Mouse (Mus musculus) forebrain, embryonic 11.5 days (tissue): ENCODE measurements at regions not wholly inside any gene's neighbourhood (a gene's known extent, or its start where the extent isn't known, plus 50 kb on each side); places are given as distances from the start of the nearest gene placed in this dataset.
"Not testable (repeated sequence)": the region's sequence is repeated elsewhere in the genome, so short reads cannot be mapped to it uniquely, and the experiment has no call there.

ENCODE experiments used
- ATAC-seq: fragments of 200-750 bp; cut with Nextera tagmentation; replicated peaks from 2 replicates; pipeline ENCODE4 v1.8.0; 2017; ENCODE audit warnings: moderate TSS enrichment; ENCODE audit not compliant: low FRiP score
- DNase-seq: peaks from one replicate; pipeline ENCODE4 v3.0.0-alpha.2; 2017; ENCODE audit warnings: low spot score
- H3K27ac ChIP-seq: fragments of 300-500 bp; sonication (generic); 2 replicates; pipeline ENCODE4 v1.5.1; 2014; ENCODE audit warnings: low read depth, low read length
- H3K27me3 ChIP-seq: fragments of 300-500 bp; sonication (generic); 2 replicates; pipeline ENCODE4 v1.6.1; 2014; ENCODE audit warnings: mild to moderate bottlenecking, low read length, mixed read lengths; ENCODE audit not compliant: control insufficient read depth, insufficient read depth
- H3K36me3 ChIP-seq: fragments of 300-500 bp; sonication (generic); 2 replicates; pipeline ENCODE4 v1.6.1; 2014; ENCODE audit warnings: mild to moderate bottlenecking, low read length, moderate library complexity, mixed read lengths; ENCODE audit not compliant: control insufficient read depth, insufficient read depth
- H3K4me1 ChIP-seq: fragments of 300-500 bp; sonication (generic); replicated peaks from 2 replicates; pipeline ENCODE4 v1.6.1; 2014; ENCODE audit warnings: low read length, mixed read lengths; ENCODE audit not compliant: control insufficient read depth, insufficient read depth
- H3K4me2 ChIP-seq: fragments of 300-500 bp; sonication (generic); 2 replicates; pipeline ENCODE4 v1.6.1; 2014; ENCODE audit warnings: low read depth, mild to moderate bottlenecking, low read length, moderate library complexity, mixed read lengths; ENCODE audit not compliant: severe bottlenecking
- H3K4me3 ChIP-seq: fragments of 300-500 bp; sonication (generic); 2 replicates; pipeline ENCODE4 v1.5.1; 2014; ENCODE audit warnings: low read depth, low read length
- H3K9ac ChIP-seq: fragments of 300-500 bp; sonication (generic); 2 replicates; pipeline ENCODE4 v1.6.1; 2014; ENCODE audit warnings: low read length
- H3K9me3 ChIP-seq: fragments of 300-500 bp; sonication (generic); 2 replicates; pipeline ENCODE4 v1.6.1; 2016; ENCODE audit warnings: low read length, mixed read lengths; ENCODE audit not compliant: control insufficient read depth
- WGBS: fragments of 180-500 bp; shearing (Covaris S2); extraction: QIAGEN DNeasy Blood & Tissue Kit; methylation state at CpG from one replicate; pipeline ENCODE4 v1.1.7; 2014; 5-methylcytosine and 5-hydroxymethylcytosine counted together

DNA sequence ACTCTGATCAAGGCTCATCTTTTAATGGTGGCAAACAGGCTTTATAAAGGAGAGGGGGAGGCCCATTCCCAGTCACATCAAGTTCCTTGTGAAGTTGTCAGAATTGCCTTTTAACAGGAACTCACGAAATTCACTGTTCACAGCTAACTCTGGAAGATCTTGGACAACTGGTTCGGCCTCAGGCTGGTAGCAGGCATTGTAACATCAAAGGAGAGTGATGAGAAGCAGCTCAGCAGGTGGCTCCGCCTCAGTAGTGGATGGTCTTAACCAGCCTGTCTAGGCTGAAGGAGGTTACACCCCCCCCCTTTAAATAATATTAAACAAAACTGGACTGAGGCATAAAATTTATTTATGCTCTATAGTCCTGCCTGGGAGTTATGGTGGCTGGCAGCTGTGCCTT, 113.0 kb upstream of the Tac1 start:
- H3K4me1 ChIP-seq, result no peaks in the 10 kb centered on the region
- WGBS, result 49% methylated on average over 3 of the region's 3 CpGs
- H3K9ac ChIP-seq, result no peak overlapping the region
- no peak overlapping the region for H3K27ac ChIP-seq
- DNase-seq (no peak), ATAC-seq (no peak)
- no peak overlapping the region for H3K4me3 ChIP-seq
- no peak overlapping the region for H3K4me2 ChIP-seq
- no peaks in the 10 kb centered on the region for H3K36me3 ChIP-seq
- no peaks in the 10 kb centered on the region for H3K9me3 ChIP-seq
- H3K27me3 ChIP-seq, result no peaks in the 10 kb centered on the region

DNA sequence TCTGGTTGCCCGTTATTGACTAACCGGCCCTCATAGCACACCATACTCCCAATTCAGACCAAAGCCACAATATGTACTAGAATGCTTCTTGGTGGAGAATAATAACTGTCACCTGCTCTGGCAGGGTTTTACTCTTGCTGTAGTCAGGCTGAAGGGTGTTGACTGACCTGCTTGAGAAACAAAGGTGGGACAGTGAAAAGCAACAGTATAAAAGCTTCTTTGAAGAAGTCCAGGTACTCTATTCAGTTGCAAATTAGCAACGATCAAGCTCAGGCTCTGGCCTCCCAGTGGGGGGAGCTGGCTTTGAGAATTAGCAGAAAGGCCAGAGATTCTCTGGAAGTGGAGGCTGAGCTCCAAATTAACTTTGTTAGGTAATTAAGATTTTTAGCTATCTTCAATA, 112.4 kb upstream of the Tac1 start:
- H3K9ac ChIP-seq, H3K27ac ChIP-seq, H3K4me3 ChIP-seq, DNase-seq, H3K4me2 ChIP-seq, H3K36me3 ChIP-seq, H3K9me3 ChIP-seq, ATAC-seq, H3K27me3 ChIP-seq, H3K4me1 ChIP-seq: not testable (repeated sequence)
- 61% methylated on average over 3 of the region's 3 CpGs for WGBS

DNA sequence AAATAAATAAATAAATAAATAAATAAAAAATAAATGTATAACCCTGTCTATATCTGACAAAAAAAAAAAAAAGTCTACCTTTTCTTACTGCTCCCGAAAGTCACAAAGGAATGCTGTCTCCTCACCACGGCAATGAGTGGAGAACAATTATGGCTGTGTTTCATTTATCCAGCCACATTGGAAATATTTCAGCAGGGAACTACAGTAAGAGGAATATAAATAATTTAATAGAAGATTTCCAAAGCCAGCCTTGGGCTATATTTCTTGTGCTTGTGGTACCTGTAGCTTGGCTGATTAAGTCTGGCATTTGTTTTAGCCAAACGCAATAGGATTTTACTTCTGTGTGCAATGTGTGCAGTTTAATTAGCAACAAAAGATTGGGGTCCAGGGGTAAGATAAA, 98.8 kb upstream of the Tac1 start:
- DNase-seq (no peak), ATAC-seq (no peak)
- H3K4me2 ChIP-seq, result no peak overlapping the region
- H3K9ac ChIP-seq, result no peak overlapping the region
- WGBS, result 86% methylated on average over 3 of the region's 3 CpGs
- no peaks in the 10 kb centered on the region for H3K9me3 ChIP-seq
- no peaks in the 10 kb centered on the region for H3K4me1 ChIP-seq
- H3K4me3 ChIP-seq, result no peak overlapping the region
- no peaks in the 10 kb centered on the region for H3K27me3 ChIP-seq
- no peaks in the 10 kb centered on the region for H3K36me3 ChIP-seq
- H3K27ac ChIP-seq, result no peak overlapping the region

DNA sequence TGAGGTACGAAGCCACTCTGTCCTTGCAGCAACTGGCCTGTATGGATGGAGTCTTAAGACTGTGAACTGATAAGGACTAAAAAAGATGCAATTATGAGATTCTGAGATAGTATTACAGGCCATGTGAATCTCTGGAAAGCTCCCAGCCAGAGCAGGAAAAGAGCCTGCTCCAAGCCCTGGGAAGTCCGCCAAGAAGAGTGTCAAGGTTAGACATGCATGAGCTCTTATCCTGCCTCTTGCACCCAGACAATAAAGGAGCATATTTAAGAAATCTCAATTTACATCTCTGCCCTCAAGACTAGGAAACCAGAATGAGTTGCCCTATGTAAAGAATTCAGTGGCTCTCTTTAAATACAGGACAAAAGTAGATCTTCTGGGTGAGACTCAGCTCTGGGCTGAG, 90.8 kb upstream of the Tac1 start:
- no peak for ATAC-seq
- H3K4me1 ChIP-seq, result no peaks in the 10 kb centered on the region

DNA sequence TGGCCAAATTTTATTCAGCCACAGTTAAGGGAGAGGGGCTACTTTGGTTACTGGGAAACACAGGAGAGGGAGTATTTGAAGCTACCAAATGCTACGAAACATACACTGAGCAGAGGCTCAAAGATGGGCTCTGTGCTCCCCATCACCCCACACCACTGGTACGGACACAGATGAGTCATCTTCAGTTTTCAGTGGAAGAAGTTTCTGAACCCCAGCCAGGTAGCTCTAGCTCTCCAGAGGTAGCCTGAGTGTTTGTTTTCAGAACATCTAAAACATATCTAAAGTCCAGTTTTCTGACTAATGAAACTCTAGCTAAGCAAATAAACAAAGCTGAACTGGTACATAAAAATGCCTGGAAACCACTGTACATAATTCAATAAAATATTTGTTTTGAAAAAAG, 90.3 kb upstream of the Tac1 start:
- Histone ChIP-seq H3K9me3 (no peaks in the 10 kb centered on the region), H3K4me1 (no peaks in the 10 kb centered on the region), H3K4me2 (no peak overlapping the region), H3K36me3 (no peaks in the 10 kb centered on the region), H3K27me3 (no peaks in the 10 kb centered on the region), H3K27ac (no peak overlapping the region), H3K9ac (no peak overlapping the region), H3K4me3 (no peak overlapping the region)
- 91% methylated on average over 2 of the region's 2 CpGs for WGBS
- ATAC-seq, result no peak
- no peak for DNase-seq

More for the DNA sequence above, 90.8 kb upstream of the Tac1 start:
- no peak for DNase-seq
- Histone ChIP-seq H3K36me3 (no peaks in the 10 kb centered on the region), H3K9ac (no peak overlapping the region), H3K27ac (no peak overlapping the region), H3K4me3 (no peak overlapping the region), H3K4me2 (no peak overlapping the region), H3K27me3 (no peaks in the 10 kb centered on the region), H3K9me3 (no peaks in the 10 kb centered on the region)
- WGBS, result 87% methylated on average over 2 of the region's 2 CpGs

DNA sequence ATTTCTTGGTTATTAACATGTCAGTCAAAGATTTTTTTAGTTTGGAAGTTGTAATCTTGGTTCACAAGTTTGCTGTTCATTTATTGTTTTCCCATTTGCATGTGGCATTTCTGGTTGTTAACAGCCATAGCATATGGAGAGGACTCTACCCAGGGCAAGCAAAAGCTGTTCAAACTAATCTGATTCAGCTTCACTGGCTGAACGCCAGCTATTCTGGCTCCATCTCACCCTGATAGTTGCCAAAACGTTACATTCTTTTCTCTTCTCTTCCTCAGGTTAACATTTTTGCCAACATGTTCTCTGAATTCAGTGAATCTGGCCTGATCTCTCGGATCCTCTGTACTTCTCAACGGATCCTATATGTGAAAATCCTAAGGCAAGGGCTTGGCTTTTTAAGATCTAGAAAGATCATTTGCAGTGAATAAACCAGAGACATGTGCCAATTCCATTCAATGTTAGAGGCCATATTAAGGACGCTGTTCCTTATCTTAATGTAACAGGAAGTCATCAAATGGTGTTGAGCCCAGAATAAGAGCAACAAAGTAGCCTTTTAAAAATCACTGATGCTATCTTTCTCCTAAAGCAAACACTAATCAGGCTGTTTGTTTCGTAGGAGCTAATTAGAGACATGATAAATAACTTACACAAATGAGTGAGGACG, 82.2 kb upstream of the Tac1 start:
- Histone ChIP-seq H3K27ac (no peak overlapping the region), H3K4me3 (no peak overlapping the region), H3K9me3 (no peaks in the 10 kb centered on the region), H3K36me3 (no peaks in the 10 kb centered on the region), H3K27me3 (no peaks in the 10 kb centered on the region), H3K9ac (no peak overlapping the region), H3K4me2 (no peak overlapping the region), H3K4me1 (no peaks in the 10 kb centered on the region)
- ATAC-seq (no peak), DNase-seq (no peak)
- WGBS, result 79% methylated on average over 7 of the region's 7 CpGs

DNA sequence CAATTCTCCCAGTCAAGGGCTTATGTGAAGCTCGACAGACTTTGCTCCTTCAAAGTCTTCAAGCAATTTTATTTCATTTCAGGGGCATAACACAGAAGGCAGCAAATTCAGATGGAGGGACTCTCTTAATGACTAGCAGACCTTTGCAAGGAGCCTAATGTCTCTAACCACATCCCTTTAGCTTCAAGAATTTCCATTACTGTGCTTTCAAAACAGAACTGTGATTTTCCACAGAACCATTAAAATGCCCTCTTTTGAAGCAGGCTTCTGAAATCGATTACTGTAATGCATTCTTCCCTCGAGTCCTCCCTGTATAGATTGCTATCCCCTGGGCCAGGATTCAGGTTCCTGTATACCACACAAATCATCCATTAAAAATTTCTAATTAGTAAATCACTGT, 80.9 kb upstream of the Tac1 start:
- Histone ChIP-seq H3K36me3 (no peaks in the 10 kb centered on the region), H3K9ac (no peak overlapping the region), H3K27ac (no peak overlapping the region), H3K27me3 (no peaks in the 10 kb centered on the region), H3K4me2 (no peak overlapping the region), H3K4me3 (no peak overlapping the region), H3K9me3 (no peaks in the 10 kb centered on the region), H3K4me1 (no peaks in the 10 kb centered on the region)
- ATAC-seq (no peak), DNase-seq (no peak)
- WGBS, result 71% methylated on average over 3 of the region's 3 CpGs

DNA sequence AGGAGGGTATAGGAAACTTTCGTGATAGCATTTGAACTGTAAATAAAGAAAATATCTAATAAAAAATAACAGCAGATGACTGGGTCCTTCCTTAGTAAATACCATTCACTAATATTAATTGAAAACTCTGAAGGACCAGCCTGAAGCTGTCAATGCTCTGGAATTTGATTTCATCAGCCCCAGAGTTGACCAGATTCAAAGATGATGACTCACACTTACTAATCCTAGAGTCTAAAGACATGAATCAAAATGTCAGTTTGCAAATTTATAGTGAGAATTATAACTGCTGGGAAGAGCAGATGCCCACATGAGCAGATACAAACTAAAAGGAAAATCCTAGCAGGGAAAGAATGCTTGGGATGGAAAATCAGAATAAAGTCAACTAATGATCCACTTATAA, 77.8 kb upstream of the Tac1 start:
- no peak for ATAC-seq
- Histone ChIP-seq H3K36me3 (no peaks in the 10 kb centered on the region), H3K9ac (no peak overlapping the region), H3K27me3 (no peaks in the 10 kb centered on the region), H3K27ac (no peak overlapping the region), H3K4me1 (no peaks in the 10 kb centered on the region), H3K4me3 (no peak overlapping the region), H3K9me3 (no peaks in the 10 kb centered on the region), H3K4me2 (no peak overlapping the region)
- DNase-seq, result no peak
- 88% methylated on average over 1 of the region's 1 CpGs for WGBS

DNA sequence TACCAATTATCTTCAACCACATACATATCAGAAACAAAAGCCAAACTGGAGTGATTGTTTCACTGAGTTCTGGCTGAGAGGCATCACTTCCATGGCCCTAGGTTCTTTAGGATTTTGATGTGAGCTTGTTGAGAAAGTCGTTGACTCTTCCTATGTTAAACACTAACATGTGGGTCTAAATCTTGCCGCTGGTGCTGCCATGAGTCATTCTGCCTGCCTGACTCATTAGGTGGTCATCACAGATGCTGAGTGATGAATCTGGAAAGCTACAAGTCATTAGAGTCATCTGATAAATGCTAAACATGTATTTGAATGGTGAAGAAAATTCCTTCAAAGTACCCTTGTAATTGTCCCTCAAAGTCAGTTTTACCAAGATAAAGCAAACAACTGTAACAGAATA, 60.4 kb upstream of the Tac1 start:
- Histone ChIP-seq H3K4me2 (no peak overlapping the region), H3K4me3 (no peak overlapping the region), H3K4me1 (no peaks in the 10 kb centered on the region), H3K9ac (no peak overlapping the region), H3K9me3 (no peaks in the 10 kb centered on the region), H3K36me3 (no peaks in the 10 kb centered on the region), H3K27ac (no peak overlapping the region), H3K27me3 (no peaks in the 10 kb centered on the region)
- DNase-seq, result no peak
- no peak for ATAC-seq
- 80% methylated on average over 2 of the region's 2 CpGs for WGBS
